Mouse (Mus musculus): ENCODE results near the gene Gm49380.

- TF ChIP-seq ZKSCAN1 (IDR thresholded peaks at IDR 0.05; ENCODE audit: low read depth, low read length) (no peak), JUND (IDR thresholded peaks at IDR 0.05; ENCODE audit: low read depth, low read length) (no peak), CTCF (IDR thresholded peaks at IDR 0.05 in 2 of 3, conservative IDR thresholded peaks at IDR 0.05 in 1 of 3; ENCODE audit: control insufficient read depth in 1 of 3, insufficient read depth in 1 of 3, low read depth in 2 of 3, low read length in 3 of 3, poor library complexity in 1 of 3, severe bottlenecking in 1 of 3) (no peak), TAL1 (IDR thresholded peaks at IDR 0.05; ENCODE audit: low read length) (no peak), SMC3 (IDR thresholded peaks at IDR 0.05; ENCODE audit: low read depth, low read length) (no peak), MAX (IDR thresholded peaks at IDR 0.05; ENCODE audit: low read length) (no peak), TBP (IDR thresholded peaks at IDR 0.05; ENCODE audit: low read depth, low read length) (no peak), ZNF384 (IDR thresholded peaks at IDR 0.05; ENCODE audit: low read depth, low read length) (no peak), MEF2A (IDR thresholded peaks at IDR 0.05; ENCODE audit: extremely low read depth, insufficient replicate concordance, low read depth, low read length, poor library complexity, severe bottlenecking) (no peak), POLR2A (IDR thresholded peaks at IDR 0.05; ENCODE audit: control insufficient read depth in 1 of 2, insufficient read depth in 1 of 2, low read depth in 1 of 2, low read length in 2 of 2, poor library complexity in 1 of 2) (no peak), HCFC1 (IDR thresholded peaks at IDR 0.05; ENCODE audit: low read depth, low read length) (no peak), MXI1 (IDR thresholded peaks at IDR 0.05; ENCODE audit: low read depth, low read length) (no peak), ETS1 (IDR thresholded peaks at IDR 0.05; ENCODE audit: low read depth, low read length) (no peak)
Observed at GRCm38 (mm10) chr9:44082266-44082665, 31.0 kb downstream of the Gm49380 start.
